Comparison of ENCODE assay signal across 9 mouse cellular contexts in the genomic region with DNA sequence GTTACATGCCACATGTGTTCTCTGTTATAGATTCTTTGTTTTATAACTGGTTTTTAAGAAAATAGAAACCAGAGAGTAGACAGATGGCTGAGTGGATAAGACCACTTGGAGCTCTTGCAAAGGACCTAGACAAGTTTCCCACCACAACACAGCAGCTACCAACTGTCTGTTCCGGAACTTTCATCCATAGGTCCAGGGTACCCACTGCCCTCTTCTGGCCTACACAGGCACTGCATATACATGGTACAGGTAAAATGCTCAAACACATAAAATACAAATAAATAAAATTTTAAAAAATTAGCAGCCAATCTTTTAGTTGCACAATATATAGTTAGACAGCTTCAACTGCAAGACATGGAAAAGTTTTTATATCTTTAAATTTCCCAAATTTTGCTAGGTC.
DNase-seq lines count a peak whose midpoint lies in the region.
"Had no signal": no experiment of that assay in that cellular context is flagged by ENCODE, and none has a peak within 500 bp of the region (broad histone marks: within the 10 kb centered on the region; RNA-seq: fewer than 3 reads in every experiment).

No protein-coding gene starts in this region.

- peak; percentile 17 for DNase-seq in adrenal gland, postnatal 14 days
- no peak for DNase-seq in adrenal gland, adult 8-10 months
- DNase-seq in kidney, postnatal 10 days, result peak; percentile 14
- no peak for DNase-seq in kidney, postnatal 14 days
- DNase-seq in thymus, postnatal 14 days, result peak; percentile 12
- DNase-seq in thymus, adult 18-20 months, result no peak
- no peak for DNase-seq in right cerebral cortex, postnatal 4 days
- no peak for DNase-seq in urinary bladder, postnatal 36 days (ENCODE audit: low spot score in 2 of 2)
- DNase-seq: cerebellum, postnatal 25 days had no signal

Comparison
In these comparisons a context has a peak if more than half of its experiments do, and no peak if none do; other contexts are left out.
1. DNase-seq: peak in adrenal gland, postnatal 14 days (single experiment), kidney, postnatal 10 days (single experiment) and thymus, postnatal 14 days (single experiment); none in adrenal gland, adult 8-10 months (single experiment), kidney, postnatal 14 days (single experiment), thymus, adult 18-20 months (0 of 2), right cerebral cortex, postnatal 4 days (single experiment) and urinary bladder, postnatal 36 days (0 of 2).